Mouse (Mus musculus) liver, adult 2 months (tissue): ENCODE data around the gene Sidt2.

Source experiments
- CTCF ChIP-seq: fragments of 200-500 bp; IDR thresholded peaks from 2 replicates; pipeline ENCODE4 v1.5.1; 2011; ENCODE audit warnings: low read depth, low read length, control low read depth
- POLR2A ChIP-seq: fragments of 200-500 bp; IDR thresholded peaks from 2 replicates; pipeline ENCODE4 v1.6.1; 2011; ENCODE audit warnings: low read length, control low read depth; ENCODE audit not compliant: insufficient read depth; ENCODE audit errors: extremely low read depth

DNA sequence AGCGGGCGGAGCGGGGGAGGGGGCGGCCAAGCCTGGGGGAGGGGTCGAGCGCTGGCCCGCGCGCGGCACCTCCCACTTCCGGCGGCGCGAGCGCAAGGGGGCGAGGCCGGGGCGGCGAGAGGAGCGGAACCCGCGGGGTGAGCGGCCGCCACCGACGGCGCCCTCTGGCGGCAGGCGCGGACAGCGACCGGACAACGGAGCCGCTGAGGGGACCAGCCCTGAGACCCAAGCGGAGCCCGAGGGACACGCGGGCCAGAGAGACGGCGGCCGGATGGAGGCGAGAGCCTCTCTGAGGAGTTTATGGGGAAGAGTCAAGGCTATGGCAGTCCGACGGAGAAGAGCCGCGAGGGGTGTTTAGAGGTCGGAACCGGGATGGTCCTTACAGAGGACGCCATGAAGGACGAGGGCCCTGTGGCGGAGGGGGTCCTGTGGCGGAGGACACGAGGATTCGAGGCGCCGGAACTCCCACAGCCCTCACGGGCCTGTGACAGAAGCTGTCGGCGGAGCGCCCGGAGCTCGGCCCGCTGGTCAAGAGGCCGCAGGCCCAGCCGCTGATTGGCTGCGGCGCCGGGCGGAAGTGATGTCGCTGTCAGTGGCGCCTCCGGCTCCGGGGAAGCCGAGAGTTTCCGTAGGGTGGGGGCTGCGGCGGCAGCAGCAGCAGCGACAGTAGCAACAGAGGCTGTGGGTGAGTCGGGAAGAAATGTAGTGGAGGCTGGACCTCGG is 48.5 kb downstream of the Sidt2 start, which contains the start of the genes Pcsk7 and Rnf214:
- peak; percentile 85 for TF ChIP-seq POLR2A
- peak; percentile 82 for TF ChIP-seq CTCF
